Mouse (Mus musculus): ENCODE data around the gene Tor1aip2. TPM values are rescaled to one million over a fixed set of nuclear protein-coding genes. Genes with fewer than 3 reads are reported as not detected.

Tor1aip2 gene
- total RNA-seq (2017) = 53.5 and 59.8 TPM in 2 replicates

GRCm38 (mm10) chr1:156035269-156035929 lies at the start of gene Tor1aip2:
TSS of gene Tor1aip2 (plus strand) at chr1:156035403.
- peak; percentile 16; the same call in 1 of the 2 replicates for ATAC-seq (ENCODE audit: extremely low read depth, insufficient number of reproducible peaks, low FRiP score, poor library complexity, severe bottlenecking)

- no peak for ATAC-seq (ENCODE audit: extremely low read depth, insufficient number of reproducible peaks, low FRiP score, poor library complexity, severe bottlenecking)
Measured at GRCm38 (mm10) chr1:155987625-155988024, 47.6 kb upstream of the Tor1aip2 start.

GRCm38 (mm10) chr1:155989387-155989786 lies 45.8 kb upstream of the Tor1aip2 start:
- ATAC-seq (ENCODE audit: extremely low read depth, insufficient number of reproducible peaks, low FRiP score, poor library complexity, severe bottlenecking) = no peak

- no peak for ATAC-seq (ENCODE audit: extremely low read depth, insufficient number of reproducible peaks, low FRiP score, poor library complexity, severe bottlenecking)
Measured at GRCm38 (mm10) chr1:155990391-155990790, 44.8 kb upstream of the Tor1aip2 start.

- no peak for ATAC-seq (ENCODE audit: extremely low read depth, insufficient number of reproducible peaks, low FRiP score, poor library complexity, severe bottlenecking)
Measured at GRCm38 (mm10) chr1:155994524-155994923, 40.7 kb upstream of the Tor1aip2 start.

GRCm38 (mm10) chr1:155995612-155996011 lies 39.6 kb upstream of the Tor1aip2 start:
- no peak for ATAC-seq (ENCODE audit: extremely low read depth, insufficient number of reproducible peaks, low FRiP score, poor library complexity, severe bottlenecking)

- no peak for ATAC-seq (ENCODE audit: extremely low read depth, insufficient number of reproducible peaks, low FRiP score, poor library complexity, severe bottlenecking)
Measured at GRCm38 (mm10) chr1:156002366-156002765, 32.8 kb upstream of the Tor1aip2 start.

GRCm38 (mm10) chr1:156003201-156003935 lies 31.8 kb upstream of the Tor1aip2 start:
- no peak for ATAC-seq (ENCODE audit: extremely low read depth, insufficient number of reproducible peaks, low FRiP score, poor library complexity, severe bottlenecking)

GRCm38 (mm10) chr1:156005906-156006305 lies 29.3 kb upstream of the Tor1aip2 start:
- ATAC-seq (ENCODE audit: extremely low read depth, insufficient number of reproducible peaks, low FRiP score, poor library complexity, severe bottlenecking) = no peak

- no peak for ATAC-seq (ENCODE audit: extremely low read depth, insufficient number of reproducible peaks, low FRiP score, poor library complexity, severe bottlenecking)
Measured at GRCm38 (mm10) chr1:156009003-156009402, 26.2 kb upstream of the Tor1aip2 start.

GRCm38 (mm10) chr1:156019800-156020199 lies 15.4 kb upstream of the Tor1aip2 start:
- no peak for ATAC-seq (ENCODE audit: extremely low read depth, insufficient number of reproducible peaks, low FRiP score, poor library complexity, severe bottlenecking)

GRCm38 (mm10) chr1:156020402-156020801 lies 14.8 kb upstream of the Tor1aip2 start:
- ATAC-seq (ENCODE audit: extremely low read depth, insufficient number of reproducible peaks, low FRiP score, poor library complexity, severe bottlenecking) = no peak

- ATAC-seq (ENCODE audit: extremely low read depth, insufficient number of reproducible peaks, low FRiP score, poor library complexity, severe bottlenecking) = peak; percentile 64; the same call in 1 of the 2 replicates
Measured at GRCm38 (mm10) chr1:156024831-156025503, 10.2 kb upstream of the Tor1aip2 start.

GRCm38 (mm10) chr1:156027849-156028248 lies 7.4 kb upstream of the Tor1aip2 start:
- no peak for ATAC-seq (ENCODE audit: extremely low read depth, insufficient number of reproducible peaks, low FRiP score, poor library complexity, severe bottlenecking)

GRCm38 (mm10) chr1:156028340-156028975 lies 6.7 kb upstream of the Tor1aip2 start:
- ATAC-seq (ENCODE audit: extremely low read depth, insufficient number of reproducible peaks, low FRiP score, poor library complexity, severe bottlenecking) = peak; percentile 66

- no peak for ATAC-seq (ENCODE audit: extremely low read depth, insufficient number of reproducible peaks, low FRiP score, poor library complexity, severe bottlenecking)
Measured at GRCm38 (mm10) chr1:156033921-156034320, 1.3 kb upstream of the Tor1aip2 start.

- no peak for ATAC-seq (ENCODE audit: extremely low read depth, insufficient number of reproducible peaks, low FRiP score, poor library complexity, severe bottlenecking)
Measured at GRCm38 (mm10) chr1:156034661-156035060, 542 bp upstream of the Tor1aip2 start.

GRCm38 (mm10) chr1:156035930-156036737 lies 931 bp downstream of the Tor1aip2 start, which contains the start of gene Tor1aip1:
TSS of gene Tor1aip1 (minus strand) at chr1:156036480.
- peak; percentile 80 for ATAC-seq (ENCODE audit: extremely low read depth, insufficient number of reproducible peaks, low FRiP score, poor library complexity, severe bottlenecking)
